Mouse (Mus musculus) stomach, embryonic 15.5 days (tissue): ENCODE measurements around the gene Chdh. TPM values are rescaled to one million over a fixed set of nuclear protein-coding genes. Genes with fewer than 3 reads are reported as not detected.

Source experiments
- ATAC-seq: fragments of 200-750 bp; cut with Nextera tagmentation; 2 replicates; pipeline ENCODE4 v1.8.0; 2017; ENCODE audit warnings: low read depth, moderate number of reproducible peaks, moderate TSS enrichment; ENCODE audit not compliant: insufficient read depth, low FRiP score
- H3K27ac ChIP-seq: fragments of 300-500 bp; sonication (generic); 2 replicates; pipeline ENCODE4 v1.5.1; 2015; ENCODE audit warnings: mild to moderate bottlenecking, inconsistent platforms
- H3K27me3 ChIP-seq: fragments of 300-500 bp; sonication (generic); replicated peaks from 2 replicates; pipeline ENCODE4 v1.6.1; 2015; ENCODE audit warnings: inconsistent platforms
- H3K36me3 ChIP-seq: fragments of 300-500 bp; sonication (generic); 2 replicates; pipeline ENCODE4 v1.6.1; 2015; ENCODE audit warnings: inconsistent platforms
- H3K4me1 ChIP-seq: fragments of 300-500 bp; sonication (generic); 2 replicates; pipeline ENCODE4 v1.6.1; 2015; ENCODE audit warnings: inconsistent platforms
- H3K4me2 ChIP-seq: fragments of 300-500 bp; sonication (generic); 2 replicates; pipeline ENCODE4 v1.6.1; 2015; ENCODE audit warnings: mild to moderate bottlenecking, inconsistent platforms
- H3K4me3 ChIP-seq: fragments of 300-500 bp; sonication (generic); replicated peaks from 2 replicates; pipeline ENCODE4 v1.5.1; 2015; ENCODE audit warnings: inconsistent platforms
- H3K9ac ChIP-seq: fragments of 300-500 bp; sonication (generic); 2 replicates; pipeline ENCODE4 v1.6.1; 2015; ENCODE audit warnings: inconsistent platforms
- H3K9me3 ChIP-seq: fragments of 300-500 bp; sonication (generic); 2 replicates; pipeline ENCODE4 v1.6.1; 2016; ENCODE audit warnings: inconsistent platforms
- WGBS: fragments of 180-500 bp; shearing (Covaris S2); methylation state at CpG from one replicate; pipeline ENCODE4 v1.1.7; 2015; 5-methylcytosine and 5-hydroxymethylcytosine counted together
- polyA plus RNA-seq: library from polyadenylated mRNA; unstranded; fragments of >200 nt; fragmentation: Nextera tagmentation; extraction: Ambion mirVana; gene quantifications from 2 replicates; pipeline ENCODE4 v1.2.1, GENCODE M21; 2015

The Chdh gene
- polyA plus RNA-seq, 1 experiment from 2014 or later: 1.2 TPM

DNA sequence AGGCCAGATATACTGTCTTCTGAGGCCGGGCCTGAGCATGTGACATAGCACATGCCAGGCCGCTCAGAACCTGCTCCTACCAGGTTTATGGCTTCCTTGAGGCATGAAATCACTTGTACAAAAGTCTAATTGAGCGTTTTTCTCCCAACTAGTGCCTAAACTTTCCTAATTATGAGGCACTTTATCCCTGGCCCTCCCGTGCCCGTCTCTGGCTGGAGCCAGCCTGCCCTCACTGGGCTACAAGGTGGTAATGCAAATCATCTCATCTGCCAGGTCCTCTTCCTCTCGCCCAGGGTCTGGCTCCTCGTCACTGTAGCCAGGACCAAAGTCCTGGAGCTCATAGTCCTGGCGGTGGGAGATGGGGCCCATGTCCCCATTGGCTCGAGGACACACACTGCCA is 33.0 kb downstream of the Chdh start:
- Histone ChIP-seq H3K27ac (no peak overlapping the region), H3K36me3 (peaks cover 3% of the 10 kb centered on the region; the same call in 1 of the 2 replicates), H3K4me2 (no peak overlapping the region), H3K9me3 (no peaks in the 10 kb centered on the region), H3K27me3 (no peaks in the 10 kb centered on the region), H3K4me3 (no peak overlapping the region), H3K9ac (no peak overlapping the region), H3K4me1 (0 out of 2 replicates have a peak, but pooled peaks cover 4% of the 10 kb centered on the region)
- ATAC-seq: no peak
- 85% methylated on average over 9 of the region's 9 CpGs for WGBS

GRCm38 (mm10) chr14:30043356-30043940 is 34.6 kb downstream of the Chdh start:
- Histone ChIP-seq H3K36me3 (no peaks in the 10 kb centered on the region), H3K4me2 (no peak overlapping the region), H3K4me1 (0 out of 2 replicates have a peak, but pooled peaks cover 4% of the 10 kb centered on the region), H3K4me3 (no peak overlapping the region), H3K9me3 (no peaks in the 10 kb centered on the region), H3K27ac (no peak overlapping the region), H3K27me3 (no peaks in the 10 kb centered on the region), H3K9ac (no peak overlapping the region)
- 89% methylated on average over 7 of the region's 7 CpGs for WGBS
- ATAC-seq: no peak

DNA sequence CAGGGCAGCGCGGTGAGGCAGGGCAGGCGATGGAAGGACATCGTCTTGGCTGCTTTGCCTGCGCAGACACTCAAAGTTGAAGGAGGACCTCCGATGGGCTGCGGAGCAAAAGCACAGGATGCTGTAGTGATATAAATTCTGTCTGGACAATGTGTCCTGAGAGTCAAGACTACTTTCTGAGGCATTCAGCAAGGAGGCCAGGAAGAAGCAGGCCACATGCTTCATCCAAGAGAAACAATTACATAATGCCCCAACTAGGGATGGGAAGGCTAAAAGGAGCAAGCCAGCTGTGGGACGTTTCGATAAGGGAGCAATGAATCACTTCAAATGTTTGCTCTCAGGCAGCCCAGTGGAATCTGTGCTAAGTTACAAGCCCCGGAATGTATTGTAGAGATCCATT is 36.4 kb downstream of the Chdh start:
- no peaks in the 10 kb centered on the region for H3K36me3 ChIP-seq
- H3K4me3 ChIP-seq: no peak overlapping the region
- ATAC-seq: no peak
- no peaks in the 10 kb centered on the region for H3K9me3 ChIP-seq
- 0 out of 2 replicates have a peak, but pooled peaks cover 4% of the 10 kb centered on the region for H3K4me1 ChIP-seq
- H3K27ac ChIP-seq: no peak overlapping the region
- H3K4me2 ChIP-seq: no peak overlapping the region
- no peak overlapping the region for H3K9ac ChIP-seq
- WGBS: 66% methylated on average over 10 of the region's 10 CpGs
- H3K27me3 ChIP-seq: no peaks in the 10 kb centered on the region

GRCm38 (mm10) chr14:30045704-30046220 is 36.9 kb downstream of the Chdh start:
- Histone ChIP-seq H3K9me3 (no peaks in the 10 kb centered on the region), H3K27me3 (no peaks in the 10 kb centered on the region), H3K4me3 (no peak overlapping the region), H3K4me1 (0 out of 2 replicates have a peak, but pooled peaks cover 4% of the 10 kb centered on the region), H3K9ac (no peak overlapping the region), H3K27ac (no peak overlapping the region), H3K36me3 (no peaks in the 10 kb centered on the region), H3K4me2 (no peak overlapping the region)
- 67% methylated on average over 8 of the region's 8 CpGs for WGBS
- ATAC-seq: no peak

DNA sequence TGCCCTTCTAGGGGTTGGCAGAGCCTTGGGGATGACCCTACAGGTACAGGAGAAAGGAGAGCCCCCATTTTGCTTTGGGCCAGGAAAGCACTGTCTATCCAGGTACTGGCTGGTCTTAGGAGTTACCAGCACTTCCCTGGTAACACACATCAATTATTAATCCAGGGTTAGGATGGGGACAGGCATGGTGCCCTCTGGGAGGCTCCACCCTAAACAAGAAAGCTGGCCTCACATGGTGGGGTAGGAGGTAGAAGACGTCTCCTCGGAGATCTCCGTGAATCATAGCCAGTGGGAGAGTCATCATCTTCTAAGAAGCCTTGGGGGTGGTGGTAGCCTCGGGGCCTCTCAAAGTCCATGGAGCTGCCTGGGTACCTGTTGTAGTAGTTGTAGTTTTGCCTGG is 38.2 kb downstream of the Chdh start:
- no peaks in the 10 kb centered on the region for H3K27me3 ChIP-seq
- H3K9ac ChIP-seq: no peak overlapping the region
- H3K27ac ChIP-seq: no peak overlapping the region
- H3K4me3 ChIP-seq: no peak overlapping the region
- WGBS: 91% methylated on average over 4 of the region's 4 CpGs
- H3K4me1 ChIP-seq: 0 out of 2 replicates have a peak, but pooled peaks cover 4% of the 10 kb centered on the region
- no peaks in the 10 kb centered on the region for H3K36me3 ChIP-seq
- no peak for ATAC-seq
- H3K4me2 ChIP-seq: no peak overlapping the region
- H3K9me3 ChIP-seq: no peaks in the 10 kb centered on the region

DNA sequence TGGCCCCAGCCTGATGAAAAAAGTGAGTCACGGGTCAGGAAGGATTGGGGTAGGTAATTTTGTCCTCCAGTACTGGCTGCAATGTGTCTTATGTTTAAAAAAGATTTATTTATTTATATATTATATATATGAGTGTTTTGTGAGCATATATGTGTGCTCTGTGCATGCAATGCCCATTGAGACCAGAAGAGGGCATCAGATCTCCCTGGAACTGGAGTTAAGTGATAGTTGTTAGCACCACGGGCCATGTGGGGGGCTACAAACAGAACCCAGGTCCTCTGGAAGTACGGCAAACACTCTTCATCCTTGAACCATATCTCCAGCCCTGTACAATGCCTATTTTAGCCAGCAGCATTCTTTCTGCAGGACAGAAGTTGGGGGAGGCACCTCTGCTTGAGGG is 39.2 kb downstream of the Chdh start:
- Histone ChIP-seq H3K4me1 (0 out of 2 replicates have a peak, but pooled peaks cover 4% of the 10 kb centered on the region), H3K27ac (no peak overlapping the region), H3K36me3 (no peaks in the 10 kb centered on the region), H3K9me3 (no peaks in the 10 kb centered on the region), H3K9ac (no peak overlapping the region), H3K4me2 (no peak overlapping the region), H3K4me3 (no peak overlapping the region), H3K27me3 (no peaks in the 10 kb centered on the region)
- ATAC-seq: no peak
- 80% methylated on average over 3 of the region's 3 CpGs for WGBS

DNA sequence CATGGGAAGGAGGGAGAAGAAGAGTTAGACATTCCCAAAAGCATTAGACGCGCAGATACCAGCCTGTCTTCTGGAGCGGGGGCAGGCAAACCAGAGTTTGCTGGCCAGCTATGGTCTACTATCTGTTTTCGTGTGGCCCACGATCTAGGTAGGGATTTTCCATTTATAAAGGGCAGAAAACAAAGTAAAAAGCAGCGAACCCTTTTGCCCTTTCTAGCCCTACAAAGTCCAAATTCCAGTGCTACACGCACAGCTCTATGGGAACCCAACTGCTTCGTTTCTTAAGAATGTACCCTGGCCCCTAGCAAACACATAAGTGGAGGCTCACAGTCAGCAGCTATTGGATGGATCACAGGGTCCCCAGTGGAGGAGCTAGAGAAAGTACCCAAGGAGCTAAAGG is 41.5 kb downstream of the Chdh start:
- Histone ChIP-seq H3K4me2 (no peak overlapping the region), H3K4me1 (0 out of 2 replicates have a peak, but pooled peaks cover 4% of the 10 kb centered on the region), H3K4me3 (no peak overlapping the region), H3K36me3 (no peaks in the 10 kb centered on the region), H3K9me3 (no peaks in the 10 kb centered on the region), H3K9ac (no peak overlapping the region), H3K27ac (no peak overlapping the region), H3K27me3 (no peaks in the 10 kb centered on the region)
- 88% methylated on average over 8 of the region's 8 CpGs for WGBS
- ATAC-seq: no peak

DNA sequence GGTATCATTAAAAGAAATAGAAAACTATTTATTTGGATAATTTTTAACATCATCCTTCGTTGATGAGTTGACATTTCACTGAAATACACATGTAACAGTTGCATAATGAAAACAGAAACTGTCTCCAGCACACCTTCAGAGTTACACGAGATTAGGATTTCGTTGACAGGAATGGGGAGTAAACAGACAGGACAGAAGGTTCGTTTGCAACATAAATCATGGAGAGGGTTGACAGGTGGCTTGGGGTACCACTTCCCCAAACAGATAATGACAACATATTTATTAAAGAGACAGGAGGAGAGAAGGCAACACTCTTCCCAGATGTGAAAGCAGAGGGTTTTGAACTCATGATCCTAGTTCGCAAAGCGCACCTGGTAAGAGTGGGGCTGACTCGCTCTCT is 46.1 kb downstream of the Chdh start:
- Histone ChIP-seq H3K9ac (no peak overlapping the region), H3K4me3 (no peak overlapping the region), H3K4me1 (peaks cover 13% of the 10 kb centered on the region), H3K4me2 (no peak overlapping the region), H3K9me3 (no peaks in the 10 kb centered on the region), H3K27ac (no peak overlapping the region), H3K27me3 (no peaks in the 10 kb centered on the region), H3K36me3 (no peaks in the 10 kb centered on the region)
- 58% methylated on average over 7 of the region's 7 CpGs for WGBS
- ATAC-seq: no peak

GRCm38 (mm10) chr14:30056031-30056766 is 47.4 kb downstream of the Chdh start:
- Histone ChIP-seq H3K9ac (no peak overlapping the region), H3K9me3 (no peaks in the 10 kb centered on the region), H3K4me1 (peaks cover 13% of the 10 kb centered on the region), H3K27ac (peak overlapping the region; percentile 84), H3K36me3 (no peaks in the 10 kb centered on the region), H3K4me2 (peak overlapping the region; percentile 11; the same call in 1 of the 2 replicates), H3K27me3 (no peaks in the 10 kb centered on the region), H3K4me3 (no peak overlapping the region)
- WGBS: 42% methylated on average over 13 of the region's 13 CpGs
- ATAC-seq: peak; percentile 66; the same call in 1 of the 2 replicates

DNA sequence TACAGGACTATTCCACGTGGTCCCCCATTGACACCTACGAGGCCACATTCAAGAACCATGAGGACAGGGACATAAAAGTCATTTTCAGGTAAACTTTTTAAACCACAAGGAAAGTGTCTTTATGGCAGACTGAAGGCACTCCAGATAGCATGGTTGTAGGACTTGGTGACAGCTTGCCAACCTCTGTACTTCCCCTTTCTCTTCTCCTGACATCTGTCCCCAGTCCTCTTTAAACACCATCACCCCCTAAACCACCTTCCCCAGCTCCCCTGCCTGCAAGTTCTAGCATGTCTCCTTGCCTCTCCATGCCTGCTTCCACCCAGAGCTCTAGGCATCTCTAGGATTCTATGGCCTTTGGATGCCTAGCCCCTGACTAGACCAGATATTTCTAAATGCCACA is 56.0 kb downstream of the Chdh start:
- no peak for ATAC-seq
- H3K4me3 ChIP-seq: no peak overlapping the region
- H3K27ac ChIP-seq: no peak overlapping the region
- no peak overlapping the region for H3K9ac ChIP-seq
- H3K9me3 ChIP-seq: no peaks in the 10 kb centered on the region
- H3K36me3 ChIP-seq: no peaks in the 10 kb centered on the region
- no peaks in the 10 kb centered on the region for H3K27me3 ChIP-seq
- no peaks in the 10 kb centered on the region for H3K4me1 ChIP-seq
- no peak overlapping the region for H3K4me2 ChIP-seq
- WGBS: 83% methylated on average over 2 of the region's 2 CpGs

- Histone ChIP-seq H3K27ac (no peak overlapping the region), H3K9me3 (no peaks in the 10 kb centered on the region), H3K27me3 (no peaks in the 10 kb centered on the region), H3K36me3 (no peaks in the 10 kb centered on the region), H3K4me2 (no peak overlapping the region), H3K4me1 (no peaks in the 10 kb centered on the region), H3K9ac (no peak overlapping the region), H3K4me3 (no peak overlapping the region)
- 80% methylated on average over 12 of the region's 12 CpGs for WGBS
- no peak; the same call in 1 of the 2 replicates for ATAC-seq
Observed at GRCm38 (mm10) chr14:30066752-30067151, 57.9 kb downstream of the Chdh start.

DNA sequence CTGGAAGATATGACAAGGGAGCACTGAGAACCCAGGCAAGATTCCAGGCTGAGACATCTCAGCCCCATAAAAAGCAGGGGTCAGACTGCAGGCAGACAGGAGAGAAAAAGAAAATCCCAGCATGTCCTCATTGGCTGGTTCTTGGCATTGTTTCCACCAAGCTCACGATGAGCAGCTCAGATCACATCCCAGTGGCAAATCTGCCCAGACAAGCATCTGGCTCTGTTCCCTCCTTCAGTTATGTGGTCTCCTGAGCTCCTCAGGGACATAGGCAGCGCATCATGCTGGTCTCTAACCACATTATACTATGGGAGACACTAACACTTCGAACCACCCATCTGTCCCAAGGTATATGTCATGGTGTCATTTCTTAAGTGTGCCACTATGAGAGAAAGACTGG is 59.7 kb downstream of the Chdh start:
- H3K4me1 ChIP-seq: no peaks in the 10 kb centered on the region
- 74% methylated on average over 3 of the region's 3 CpGs for WGBS
- no peak overlapping the region for H3K9ac ChIP-seq
- no peak overlapping the region for H3K4me3 ChIP-seq
- no peak overlapping the region for H3K4me2 ChIP-seq
- no peaks in the 10 kb centered on the region for H3K9me3 ChIP-seq
- H3K27me3 ChIP-seq: no peaks in the 10 kb centered on the region
- H3K27ac ChIP-seq: no peak overlapping the region
- no peak for ATAC-seq
- no peaks in the 10 kb centered on the region for H3K36me3 ChIP-seq
